Mouse (Mus musculus) liver, embryonic 14.5 days (tissue): ENCODE data around the gene Traf7.

Source experiments
- CTCF ChIP-seq: IDR thresholded peaks from 2 replicates; pipeline ENCODE4 v1.5.1; 2016; ENCODE audit warnings: antibody characterized with exemption, low read depth, control low read depth
- EP300 ChIP-seq: IDR thresholded peaks from 2 replicates; pipeline ENCODE4 v1.6.1; 2016; ENCODE audit warnings: antibody characterized with exemption, low read depth

GRCm38 (mm10) chr17:24489265-24490030, 38.3 kb downstream of the Traf7 start:
- TF ChIP-seq CTCF (no peak), EP300 (no peak)
